Mouse (Mus musculus): ENCODE results near the gene Cyp4b1. TPM values are rescaled to one million over a fixed set of nuclear protein-coding genes. Genes with fewer than 3 reads are reported as not detected.

The Cyp4b1 gene
- not detected for polyA plus RNA-seq (2017; shearing (Covaris generic))

DNA sequence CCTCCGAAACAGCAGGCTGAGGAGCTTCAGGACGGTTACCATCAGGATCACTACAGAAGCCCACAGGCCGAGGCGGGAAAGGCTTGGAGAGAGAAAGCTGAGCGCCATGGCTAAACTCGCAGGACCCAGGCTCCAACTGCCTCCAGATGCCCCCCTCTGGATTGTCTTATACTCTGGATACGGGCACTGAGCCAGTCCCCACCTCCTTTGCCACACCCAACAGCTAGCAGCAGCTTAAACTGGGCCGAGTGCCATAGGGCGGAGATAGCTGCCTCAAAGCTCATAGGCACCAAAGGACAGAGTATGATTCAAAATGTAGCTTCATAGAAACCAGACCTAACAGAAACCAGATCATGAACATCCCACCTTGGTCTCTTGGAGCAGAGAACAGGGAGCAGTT, at the start of gene Cyp4b1:
TSS of gene Cyp4b1 (minus strand) at position 144 of the 400 bp plus-strand sequence.

DNA sequence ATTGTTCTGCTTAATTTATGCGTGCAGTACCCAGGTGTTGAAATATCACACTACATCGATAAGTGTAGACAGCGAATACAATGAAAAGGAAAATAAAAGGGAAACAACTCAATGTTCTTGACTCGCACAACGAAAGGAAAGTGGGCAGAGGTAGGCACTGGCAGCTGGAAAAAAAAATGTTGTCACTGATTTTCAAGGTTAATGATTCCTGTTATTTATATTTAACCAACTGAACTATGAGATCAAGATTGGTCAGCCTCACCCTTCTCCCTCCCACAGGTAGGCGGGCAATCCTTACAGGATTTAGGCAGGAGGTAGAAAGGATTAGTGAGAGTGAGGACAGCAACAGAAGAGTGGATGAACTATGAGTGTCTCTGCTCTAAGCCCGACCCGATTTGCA, 46.9 kb downstream of the Cyp4b1 start, which contains the start of gene Cyp4a32:
TSS of gene Cyp4a32 (plus strand) at position 359 of the 400 bp plus-strand sequence.

Other genes starting within 250 kb of the Cyp4b1 start
- gene Cyp4a12b, start 236.1 kb downstream of the Cyp4b1 start, polyA plus RNA-seq (2017; shearing (Covaris generic)), result not detected
- not detected for gene Cyp4a30b, start 195.1 kb downstream of the Cyp4b1 start, polyA plus RNA-seq (2017; shearing (Covaris generic))
- gene Cyp4a14, start 151.6 kb downstream of the Cyp4b1 start, polyA plus RNA-seq (2017; shearing (Covaris generic)), result not detected
- not detected for gene Cyp4a10, start 129.5 kb downstream of the Cyp4b1 start, polyA plus RNA-seq (2017; shearing (Covaris generic))
- gene Cyp4a31, start 84.1 kb downstream of the Cyp4b1 start, polyA plus RNA-seq (2017; shearing (Covaris generic)), result not detected
- not detected for gene Cyp4a32, start 46.8 kb downstream of the Cyp4b1 start, polyA plus RNA-seq (2017; shearing (Covaris generic))
- gene Efcab14, start 90.0 kb upstream of the Cyp4b1 start, polyA plus RNA-seq (2017; shearing (Covaris generic)), result 41.2 TPM
- gene Tex38, start 133.3 kb upstream of the Cyp4b1 start, polyA plus RNA-seq (2017; shearing (Covaris generic)), result 0.64 TPM
- 22.6 TPM for gene Atpaf1, start 137.1 kb upstream of the Cyp4b1 start, polyA plus RNA-seq (2017; shearing (Covaris generic))
- 18.7 TPM for gene Mob3c, start 180.4 kb upstream of the Cyp4b1 start, polyA plus RNA-seq (2017; shearing (Covaris generic))
- 40.9 TPM for gene Mknk1, start 191.5 kb upstream of the Cyp4b1 start, polyA plus RNA-seq (2017; shearing (Covaris generic))
- not detected for gene Kncn, start 236.7 kb upstream of the Cyp4b1 start, polyA plus RNA-seq (2017; shearing (Covaris generic))
- gene 6430628N08Rik, start 242.9 kb upstream of the Cyp4b1 start, polyA plus RNA-seq (2017; shearing (Covaris generic)), result not detected